ENCODE assay signal across 14 mouse cellular contexts in the genomic region with DNA sequence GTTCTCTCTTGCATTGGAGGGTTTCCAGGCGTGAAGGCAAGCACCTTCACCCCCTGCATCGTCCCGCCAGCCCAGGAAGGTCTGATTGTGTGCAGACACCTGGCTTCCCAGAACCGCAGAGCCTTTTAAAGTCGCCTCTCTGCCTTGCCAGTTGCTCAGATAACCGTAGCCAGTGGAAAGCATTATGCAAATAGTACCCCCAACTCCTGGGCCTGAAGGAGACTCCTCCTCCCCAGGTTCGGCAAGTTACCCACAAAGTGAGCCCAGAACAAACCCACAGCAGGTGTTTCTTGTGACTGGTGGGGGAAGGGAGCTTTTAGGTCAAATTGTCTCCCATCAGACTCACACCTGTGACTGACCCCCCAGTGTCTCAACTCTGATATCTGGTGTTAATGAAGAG. TPM values are rescaled to one million over a fixed set of nuclear protein-coding genes. Genes with fewer than 3 reads are reported as not detected.
A peak's percentile ranks its signal among the peaks of the same experiment; 100 is the strongest.
DNase-seq lines count a peak whose midpoint lies in the region; ATAC-seq lines count a peak whose summit lies in the region.
"Had no signal": no experiment of that assay in that cellular context is flagged by ENCODE, and none has a peak within 500 bp of the region (broad histone marks: within the 10 kb centered on the region; RNA-seq: fewer than 3 reads in every experiment).

No protein-coding gene starts in this region.

- no peak overlapping the region for H3K9ac ChIP-seq in embryonic facial prominence, embryonic 12.5 days
- H3K9ac ChIP-seq in lung, embryonic 16.5 days (ENCODE audit: low read length) = no peak overlapping the region
- H3K9ac ChIP-seq: forebrain, embryonic 15.5 days; midbrain, embryonic 13.5 days had no signal

- 0 out of 2 replicates have a peak, but pooled peaks cover 4% of the 10 kb centered on the region for H3K27me3 ChIP-seq in embryonic facial prominence, embryonic 12.5 days
- peaks cover 15% of the 10 kb centered on the region; the same call in 1 of the 2 replicates for H3K27me3 ChIP-seq in embryonic facial prominence, embryonic 10.5 days (replicated peaks; ENCODE audit: low read depth, poor library complexity, severe bottlenecking)
- H3K27me3 ChIP-seq in lung, embryonic 16.5 days (ENCODE audit: control insufficient read depth, insufficient read depth, low read depth, low read length) = no peaks in the 10 kb centered on the region
- H3K27me3 ChIP-seq: forebrain, embryonic 15.5 days had no signal

- DNase-seq in embryonic facial prominence, embryonic 10.5 days (ENCODE audit: low spot score) = no peak
- DNase-seq in lung, postnatal 10 days = no peak
- peak; percentile 16 to 37 for DNase-seq in thymus, postnatal 36 days
- no peak for DNase-seq in embryo, embryonic 9.5 days (ENCODE audit: extremely low spot score)
- no peak for DNase-seq in urinary bladder, postnatal 14 days (ENCODE audit: low spot score)
- DNase-seq: adrenal gland, postnatal 25 days; cerebellum, postnatal 14 days; kidney, postnatal 36 days; liver had no signal

- no peaks in the 10 kb centered on the region for H3K36me3 ChIP-seq in embryonic facial prominence, embryonic 12.5 days
- H3K36me3 ChIP-seq in embryonic facial prominence, embryonic 10.5 days (replicated peaks) = no peaks in the 10 kb centered on the region
- no peaks in the 10 kb centered on the region for H3K36me3 ChIP-seq in lung, embryonic 16.5 days (ENCODE audit: control insufficient read depth, insufficient read depth, low read length)
- H3K36me3 ChIP-seq: forebrain, embryonic 15.5 days; midbrain, embryonic 13.5 days had no signal

- peaks cover 24% of the 10 kb centered on the region for H3K4me1 ChIP-seq in embryonic facial prominence, embryonic 12.5 days
- peaks cover 16% of the 10 kb centered on the region for H3K4me1 ChIP-seq in embryonic facial prominence, embryonic 10.5 days
- peaks cover 52% of the 10 kb centered on the region for H3K4me1 ChIP-seq in lung, embryonic 16.5 days (replicated peaks; ENCODE audit: control insufficient read depth, insufficient read depth, low read length)
- H3K4me1 ChIP-seq: forebrain, embryonic 15.5 days had no signal

- H3K9me3 ChIP-seq in embryonic facial prominence, embryonic 12.5 days = no peaks in the 10 kb centered on the region
- H3K9me3 ChIP-seq in embryonic facial prominence, embryonic 10.5 days = no peaks in the 10 kb centered on the region
- H3K9me3 ChIP-seq in lung, embryonic 16.5 days (ENCODE audit: control insufficient read depth, low read length) = no peaks in the 10 kb centered on the region
- H3K9me3 ChIP-seq: forebrain, embryonic 15.5 days; midbrain, embryonic 13.5 days had no signal

- H3K4me3 ChIP-seq in embryonic facial prominence, embryonic 12.5 days = no peak overlapping the region
- no peak overlapping the region for H3K4me3 ChIP-seq in embryonic facial prominence, embryonic 10.5 days
- H3K4me3 ChIP-seq in lung, embryonic 16.5 days (ENCODE audit: low read length) = no peak overlapping the region
- H3K4me3 ChIP-seq: forebrain, embryonic 15.5 days; midbrain, embryonic 13.5 days had no signal

- no peak overlapping the region for H3K4me2 ChIP-seq in embryonic facial prominence, embryonic 12.5 days (replicated peaks)
- H3K4me2 ChIP-seq in lung, embryonic 16.5 days (ENCODE audit: low read depth, low read length) = no peak overlapping the region
- H3K4me2 ChIP-seq: forebrain, embryonic 15.5 days; midbrain, embryonic 13.5 days had no signal

- H3K27ac ChIP-seq in embryonic facial prominence, embryonic 12.5 days = 0 out of 2 replicates have a peak overlapping the region, but pooled peaks have one; percentile 63
- no peak overlapping the region for H3K27ac ChIP-seq in embryonic facial prominence, embryonic 10.5 days (replicated peaks)
- peak overlapping the region; percentile 36; the same call in 1 of the 2 replicates for H3K27ac ChIP-seq in lung, embryonic 16.5 days (ENCODE audit: low read length)
- H3K27ac ChIP-seq: forebrain, embryonic 15.5 days; midbrain, embryonic 13.5 days had no signal

- 20% methylated on average over 7 of the region's 7 CpGs for WGBS in embryonic facial prominence, embryonic 12.5 days
- WGBS in embryonic facial prominence, embryonic 10.5 days = 23% methylated on average over 7 of the region's 7 CpGs
- WGBS in lung, embryonic 16.5 days = 34% methylated on average over 7 of the region's 7 CpGs

- ATAC-seq in embryonic facial prominence, embryonic 12.5 days (ENCODE audit: insufficient number of reproducible peaks, insufficient read depth, low FRiP score, low TSS enrichment) = no peak
- ATAC-seq in lung, embryonic 16.5 days (ENCODE audit: low read depth) = no peak
- ATAC-seq in megakaryocyte-erythroid progenitor cell, adult 5-6 weeks (replicated peaks; ENCODE audit: low FRiP score, low TSS enrichment, poor library complexity, severe bottlenecking) = 0 out of 2 replicates have a peak, but pooled peaks have one; percentile 19
- ATAC-seq: forebrain, embryonic 15.5 days; midbrain, embryonic 13.5 days had no signal

RNA-seq across cellular contexts. Expression of a gene that starts 11.4 kb away (rescaled TPM):
- 48.7 and 53.0 TPM in 2 replicates for polyA plus RNA-seq in embryonic facial prominence, embryonic 12.5 days (2016; fragmentation: Nextera tagmentation; extraction: Ambion mirVana)
- 38.2 and 42.8 TPM in 2 replicates for polyA plus RNA-seq in embryonic facial prominence, embryonic 10.5 days (2016; fragmentation: Nextera tagmentation; extraction: Ambion mirVana)
- 63.5 and 67.2 TPM in 2 replicates for polyA plus RNA-seq in lung, embryonic 16.5 days (2015; fragmentation: Nextera tagmentation; extraction: Ambion mirVana)
- 1.7 and 3.4 TPM in 2 replicates for total RNA-seq in megakaryocyte-erythroid progenitor cell, adult 5-6 weeks (2014; fragmentation: Nextera tagmentation)
- total RNA-seq in megakaryocyte-erythroid progenitor cell, adult 5-6 weeks (2017) = 0.46 TPM in 1 of 2 replicates, not detected in the other

RNA-seq across cellular contexts. Expression of a gene that starts 14.6 kb away (rescaled TPM):
- 128 TPM in 2 replicates for polyA plus RNA-seq in embryonic facial prominence, embryonic 12.5 days (2016; fragmentation: Nextera tagmentation; extraction: Ambion mirVana)
- polyA plus RNA-seq in embryonic facial prominence, embryonic 10.5 days (2016; fragmentation: Nextera tagmentation; extraction: Ambion mirVana) = 154 and 161 TPM in 2 replicates
- polyA plus RNA-seq in lung, embryonic 16.5 days (2015; fragmentation: Nextera tagmentation; extraction: Ambion mirVana) = 156 TPM in 2 replicates
- 66.2 and 78.8 TPM in 2 replicates for total RNA-seq in megakaryocyte-erythroid progenitor cell, adult 5-6 weeks (2014; fragmentation: Nextera tagmentation)
- total RNA-seq in megakaryocyte-erythroid progenitor cell, adult 5-6 weeks (2017) = 23.7 and 43.3 TPM in 2 replicates

RNA-seq across cellular contexts. Expression of a gene that starts 27.8 kb away (rescaled TPM):
- polyA plus RNA-seq in embryonic facial prominence, embryonic 12.5 days (2016; fragmentation: Nextera tagmentation; extraction: Ambion mirVana) = 8.6 and 9.0 TPM in 2 replicates
- 5.9 and 6.0 TPM in 2 replicates for polyA plus RNA-seq in embryonic facial prominence, embryonic 10.5 days (2016; fragmentation: Nextera tagmentation; extraction: Ambion mirVana)
- polyA plus RNA-seq in lung, embryonic 16.5 days (2015; fragmentation: Nextera tagmentation; extraction: Ambion mirVana) = 76.2 and 93.0 TPM in 2 replicates
- 1.9 and 3.4 TPM in 2 replicates for total RNA-seq in megakaryocyte-erythroid progenitor cell, adult 5-6 weeks (2014; fragmentation: Nextera tagmentation)
- 3.6 TPM in 2 replicates for total RNA-seq in megakaryocyte-erythroid progenitor cell, adult 5-6 weeks (2017)

RNA-seq across cellular contexts. Expression of a gene that starts 28.3 kb away (rescaled TPM):
- polyA plus RNA-seq in embryonic facial prominence, embryonic 12.5 days (2016; fragmentation: Nextera tagmentation; extraction: Ambion mirVana) = 122 and 124 TPM in 2 replicates
- 168 and 176 TPM in 2 replicates for polyA plus RNA-seq in embryonic facial prominence, embryonic 10.5 days (2016; fragmentation: Nextera tagmentation; extraction: Ambion mirVana)
- polyA plus RNA-seq in lung, embryonic 16.5 days (2015; fragmentation: Nextera tagmentation; extraction: Ambion mirVana) = 92.5 and 97.1 TPM in 2 replicates
- 163 and 192 TPM in 2 replicates for total RNA-seq in megakaryocyte-erythroid progenitor cell, adult 5-6 weeks (2014; fragmentation: Nextera tagmentation)
- total RNA-seq in megakaryocyte-erythroid progenitor cell, adult 5-6 weeks (2017) = 190 and 210 TPM in 2 replicates

RNA-seq across cellular contexts. Expression of a gene that starts 41.2 kb away (rescaled TPM):
- polyA plus RNA-seq in embryonic facial prominence, embryonic 12.5 days (2016; fragmentation: Nextera tagmentation; extraction: Ambion mirVana) = 1.6 and 2.5 TPM in 2 replicates
- 3.8 and 5.1 TPM in 2 replicates for polyA plus RNA-seq in embryonic facial prominence, embryonic 10.5 days (2016; fragmentation: Nextera tagmentation; extraction: Ambion mirVana)
- 2.2 and 4.2 TPM in 2 replicates for polyA plus RNA-seq in lung, embryonic 16.5 days (2015; fragmentation: Nextera tagmentation; extraction: Ambion mirVana)
- 34.3 and 38.9 TPM in 2 replicates for total RNA-seq in megakaryocyte-erythroid progenitor cell, adult 5-6 weeks (2014; fragmentation: Nextera tagmentation)
- total RNA-seq in megakaryocyte-erythroid progenitor cell, adult 5-6 weeks (2017) = 16.3 and 40.0 TPM in 2 replicates

Comparison
In these comparisons a context has a peak if more than half of its experiments do, and no peak if none do; other contexts are left out.
1. DNase-seq: peak in thymus, postnatal 36 days (2 of 2); none in embryonic facial prominence, embryonic 10.5 days (single experiment), lung, postnatal 10 days (single experiment), embryo, embryonic 9.5 days (single experiment) and urinary bladder, postnatal 14 days (single experiment).